Mouse (Mus musculus): Measurements from ENCODE around the gene Tecpr1. TPM values are rescaled to one million over a fixed set of nuclear protein-coding genes. Genes with fewer than 3 reads are reported as not detected.

Tecpr1 gene
- polyA plus RNA-seq, 1 experiment from 2014 or later: 13.1 TPM

DNA sequence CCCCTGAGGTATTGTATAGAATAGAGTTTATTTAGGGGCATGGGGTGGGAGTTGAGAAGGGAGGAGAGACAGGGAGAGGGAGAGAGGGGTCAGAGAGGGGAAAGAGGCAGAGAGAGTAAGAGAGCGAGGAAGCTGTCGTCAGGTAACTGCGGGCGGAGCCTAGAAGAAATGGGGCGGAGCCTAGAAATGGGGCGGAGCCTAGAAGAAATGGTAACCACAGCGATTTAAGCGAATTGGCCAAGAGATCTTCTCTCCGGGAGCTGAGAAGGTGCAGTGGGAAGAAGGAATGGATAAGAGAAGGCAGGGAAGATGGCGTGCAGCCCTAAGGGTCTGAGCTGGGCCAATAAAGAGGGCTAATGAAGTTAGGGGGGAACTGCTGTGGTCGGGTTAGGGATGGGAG, 2.8 kb upstream of the Tecpr1 start:
- Histone ChIP-seq H3K9me3 (ENCODE audit: control insufficient read depth, low read length) (no peaks in the 10 kb centered on the region), H3K4me2 (no peak overlapping the region), H3K36me3 (ENCODE audit: control insufficient read depth, insufficient read depth, low read length) (no peaks in the 10 kb centered on the region), H3K9ac (ENCODE audit: low read length) (no peak overlapping the region), H3K4me3 (ENCODE audit: low read depth, low read length) (no peak overlapping the region), H3K4me1 (ENCODE audit: control insufficient read depth, insufficient read depth, low read length) (peaks cover 10% of the 10 kb centered on the region), H3K27me3 (ENCODE audit: control insufficient read depth, insufficient read depth, low read length) (no peaks in the 10 kb centered on the region), H3K27ac (ENCODE audit: low read depth, low read length) (no peak overlapping the region)
- DNase-seq (ENCODE audit: low spot score, missing footprints) (no peak), ATAC-seq (ENCODE audit: low FRiP score) (no peak)
- 27% methylated on average over 11 of the region's 11 CpGs for WGBS

- H3K4me2 ChIP-seq: peak overlapping the region; percentile 70
- peaks cover 10% of the 10 kb centered on the region for H3K4me1 ChIP-seq (ENCODE audit: control insufficient read depth, insufficient read depth, low read length)
- no peaks in the 10 kb centered on the region for H3K9me3 ChIP-seq (ENCODE audit: control insufficient read depth, low read length)
- 25% methylated on average over 18 of the region's 18 CpGs for WGBS
- H3K4me3 ChIP-seq (ENCODE audit: low read depth, low read length): peak overlapping the region; percentile 49
- peak overlapping the region; percentile 76 for H3K9ac ChIP-seq (ENCODE audit: low read length)
- H3K27ac ChIP-seq (ENCODE audit: low read depth, low read length): 0 out of 2 replicates have a peak overlapping the region, but pooled peaks have one; percentile 38
- no peaks in the 10 kb centered on the region for H3K27me3 ChIP-seq (ENCODE audit: control insufficient read depth, insufficient read depth, low read length)
- DNase-seq (ENCODE audit: low spot score, missing footprints) (no peak), ATAC-seq (ENCODE audit: low FRiP score) (peak; percentile 36; the same call in 1 of the 2 replicates)
- H3K36me3 ChIP-seq (ENCODE audit: control insufficient read depth, insufficient read depth, low read length): no peaks in the 10 kb centered on the region
Observed at GRCm38 (mm10) chr5:144223899-144224816, 743 bp upstream of the Tecpr1 start.

DNA sequence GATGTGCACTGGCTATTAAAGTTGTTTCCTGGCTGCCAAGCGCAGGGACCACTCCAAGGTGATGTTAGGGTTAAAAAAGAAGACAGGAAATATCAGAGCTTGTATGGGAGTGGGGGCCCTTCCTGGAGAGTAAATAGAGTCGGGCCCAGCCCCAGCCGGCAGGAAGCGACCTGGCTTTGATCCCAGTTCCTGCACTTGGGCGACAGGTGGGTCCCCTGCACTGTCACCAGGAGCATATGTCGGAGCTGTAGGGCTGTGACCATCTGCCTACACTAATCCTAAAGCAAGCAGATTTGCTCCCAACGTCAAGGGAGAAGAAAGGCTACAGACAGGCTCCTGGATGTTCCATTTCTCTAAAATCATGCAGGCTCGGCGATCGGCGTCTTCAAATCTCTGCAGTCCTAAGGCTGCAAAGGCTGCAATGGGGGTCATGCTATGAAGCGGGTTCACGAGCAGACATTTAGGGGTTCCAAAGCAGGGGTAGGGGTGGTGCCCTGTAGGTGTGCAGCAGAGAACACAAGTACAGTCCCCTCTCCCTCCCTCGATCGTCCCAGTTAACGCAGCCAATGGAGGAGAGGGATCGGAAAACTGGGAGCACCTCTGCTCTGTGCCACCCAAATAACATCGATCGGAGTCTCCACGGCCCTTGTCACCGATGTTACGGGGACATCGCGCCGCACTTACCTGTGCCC, 458 bp downstream of the Tecpr1 start:
- peak; percentile 79; the same call in 1 of the 2 replicates for ATAC-seq (ENCODE audit: low FRiP score)
- 4% methylated on average over 25 of the region's 25 CpGs for WGBS
- Histone ChIP-seq H3K4me2 (peak overlapping the region; percentile 70), H3K36me3 (ENCODE audit: control insufficient read depth, insufficient read depth, low read length) (no peaks in the 10 kb centered on the region), H3K4me1 (ENCODE audit: control insufficient read depth, insufficient read depth, low read length) (peaks cover 15% of the 10 kb centered on the region), H3K27me3 (ENCODE audit: control insufficient read depth, insufficient read depth, low read length) (no peaks in the 10 kb centered on the region), H3K9me3 (ENCODE audit: control insufficient read depth, low read length) (no peaks in the 10 kb centered on the region), H3K27ac (ENCODE audit: low read depth, low read length) (no peak overlapping the region), H3K9ac (ENCODE audit: low read length) (peak overlapping the region; percentile 76), H3K4me3 (ENCODE audit: low read depth, low read length) (peak overlapping the region; percentile 49)
- DNase-seq (ENCODE audit: low spot score, missing footprints): no peak

GRCm38 (mm10) chr5:144221305-144221704, 2.1 kb downstream of the Tecpr1 start:
- ATAC-seq (ENCODE audit: low FRiP score): no peak
- Histone ChIP-seq H3K4me1 (ENCODE audit: control insufficient read depth, insufficient read depth, low read length) (peaks cover 15% of the 10 kb centered on the region), H3K9ac (ENCODE audit: low read length) (no peak overlapping the region), H3K4me2 (no peak overlapping the region), H3K36me3 (ENCODE audit: control insufficient read depth, insufficient read depth, low read length) (no peaks in the 10 kb centered on the region), H3K27ac (ENCODE audit: low read depth, low read length) (no peak overlapping the region), H3K27me3 (ENCODE audit: control insufficient read depth, insufficient read depth, low read length) (no peaks in the 10 kb centered on the region), H3K4me3 (ENCODE audit: low read depth, low read length) (no peak overlapping the region), H3K9me3 (ENCODE audit: control insufficient read depth, low read length) (no peaks in the 10 kb centered on the region)
- no peak for DNase-seq (ENCODE audit: low spot score, missing footprints)
- WGBS: 81% methylated on average over 4 of the region's 4 CpGs

- no peak overlapping the region for H3K9ac ChIP-seq (ENCODE audit: low read length)
- 87% methylated on average over 5 of the region's 5 CpGs for WGBS
- peaks cover 15% of the 10 kb centered on the region for H3K4me1 ChIP-seq (ENCODE audit: control insufficient read depth, insufficient read depth, low read length)
- no peak overlapping the region for H3K4me3 ChIP-seq (ENCODE audit: low read depth, low read length)
- no peak overlapping the region for H3K27ac ChIP-seq (ENCODE audit: low read depth, low read length)
- H3K4me2 ChIP-seq: no peak overlapping the region
- no peaks in the 10 kb centered on the region for H3K36me3 ChIP-seq (ENCODE audit: control insufficient read depth, insufficient read depth, low read length)
- H3K9me3 ChIP-seq (ENCODE audit: control insufficient read depth, low read length): no peaks in the 10 kb centered on the region
- ATAC-seq (ENCODE audit: low FRiP score): no peak
- no peaks in the 10 kb centered on the region for H3K27me3 ChIP-seq (ENCODE audit: control insufficient read depth, insufficient read depth, low read length)
- DNase-seq (ENCODE audit: low spot score, missing footprints): no peak
Observed at GRCm38 (mm10) chr5:144219936-144220335, 3.5 kb downstream of the Tecpr1 start.

GRCm38 (mm10) chr5:144219306-144219705, 4.1 kb downstream of the Tecpr1 start:
- DNase-seq (ENCODE audit: low spot score, missing footprints) (no peak), ATAC-seq (ENCODE audit: low FRiP score) (no peak)
- H3K4me3 ChIP-seq (ENCODE audit: low read depth, low read length): no peak overlapping the region
- H3K27ac ChIP-seq (ENCODE audit: low read depth, low read length): no peak overlapping the region
- H3K36me3 ChIP-seq (ENCODE audit: control insufficient read depth, insufficient read depth, low read length): no peaks in the 10 kb centered on the region
- no peaks in the 10 kb centered on the region for H3K9me3 ChIP-seq (ENCODE audit: control insufficient read depth, low read length)
- H3K27me3 ChIP-seq (ENCODE audit: control insufficient read depth, insufficient read depth, low read length): no peaks in the 10 kb centered on the region
- peaks cover 15% of the 10 kb centered on the region for H3K4me1 ChIP-seq (ENCODE audit: control insufficient read depth, insufficient read depth, low read length)
- H3K4me2 ChIP-seq: no peak overlapping the region
- no peak overlapping the region for H3K9ac ChIP-seq (ENCODE audit: low read length)
- 74% methylated on average over 12 of the region's 12 CpGs for WGBS

DNA sequence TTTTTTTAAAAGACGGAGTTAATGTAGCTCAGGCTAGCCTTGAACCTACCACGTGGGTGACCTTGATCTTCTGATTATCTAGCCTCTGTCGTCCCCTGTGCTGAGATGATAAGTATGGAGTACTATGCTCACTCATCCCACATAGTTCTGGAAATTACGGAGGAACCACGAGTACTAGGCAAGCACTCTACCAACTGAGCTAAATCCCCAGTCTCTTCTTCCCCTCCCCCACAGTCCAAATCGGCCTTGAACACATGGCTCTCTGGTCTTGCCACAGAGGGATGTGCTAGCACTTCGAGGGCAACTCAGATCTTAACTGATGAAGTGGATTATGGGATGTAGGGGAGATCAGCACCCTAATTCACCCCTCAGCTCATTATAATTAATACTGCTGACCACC, 5.4 kb downstream of the Tecpr1 start:
- WGBS: 88% methylated on average over 7 of the region's 7 CpGs
- no peak overlapping the region for H3K27ac ChIP-seq (ENCODE audit: low read depth, low read length)
- H3K4me2 ChIP-seq: no peak overlapping the region
- DNase-seq (ENCODE audit: low spot score, missing footprints): no peak
- H3K9ac ChIP-seq (ENCODE audit: low read length): no peak overlapping the region
- no peaks in the 10 kb centered on the region for H3K36me3 ChIP-seq (ENCODE audit: control insufficient read depth, insufficient read depth, low read length)
- H3K27me3 ChIP-seq (ENCODE audit: control insufficient read depth, insufficient read depth, low read length): no peaks in the 10 kb centered on the region
- H3K4me3 ChIP-seq (ENCODE audit: low read depth, low read length): no peak overlapping the region
- no peaks in the 10 kb centered on the region for H3K9me3 ChIP-seq (ENCODE audit: control insufficient read depth, low read length)
- peaks cover 15% of the 10 kb centered on the region for H3K4me1 ChIP-seq (ENCODE audit: control insufficient read depth, insufficient read depth, low read length)
- ATAC-seq (ENCODE audit: low FRiP score): no peak

DNA sequence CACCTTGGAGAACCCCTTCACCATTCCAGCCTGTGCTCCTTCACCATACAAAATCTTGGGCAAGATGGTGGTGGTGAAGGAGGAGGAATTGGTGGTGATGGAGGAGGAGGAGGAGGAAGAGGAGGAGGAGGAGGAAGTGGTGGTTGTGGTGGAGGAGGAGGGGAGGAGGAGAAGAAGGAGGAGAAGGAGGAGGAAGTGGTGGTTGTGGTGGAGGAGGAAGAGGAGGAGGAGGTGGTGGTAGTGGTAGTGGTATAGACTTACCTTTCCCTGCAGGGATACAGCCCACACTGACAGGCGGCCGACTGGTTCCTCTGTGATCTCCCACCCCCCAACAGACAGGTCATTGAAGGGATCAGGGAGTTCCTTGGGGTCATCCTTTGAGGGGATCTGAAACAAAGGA, 7.4 kb downstream of the Tecpr1 start:
- WGBS: 85% methylated on average over 2 of the region's 2 CpGs
- H3K4me3 ChIP-seq (ENCODE audit: low read depth, low read length): no peak overlapping the region
- no peaks in the 10 kb centered on the region for H3K36me3 ChIP-seq (ENCODE audit: control insufficient read depth, insufficient read depth, low read length)
- H3K27ac ChIP-seq (ENCODE audit: low read depth, low read length): no peak overlapping the region
- no peak for ATAC-seq (ENCODE audit: low FRiP score)
- peaks cover 5% of the 10 kb centered on the region; the same call in 1 of the 2 replicates for H3K4me1 ChIP-seq (ENCODE audit: control insufficient read depth, insufficient read depth, low read length)
- no peaks in the 10 kb centered on the region for H3K27me3 ChIP-seq (ENCODE audit: control insufficient read depth, insufficient read depth, low read length)
- H3K9ac ChIP-seq (ENCODE audit: low read length): no peak overlapping the region
- no peak overlapping the region for H3K4me2 ChIP-seq
- no peaks in the 10 kb centered on the region for H3K9me3 ChIP-seq (ENCODE audit: control insufficient read depth, low read length)
- no peak for DNase-seq (ENCODE audit: low spot score, missing footprints)

DNA sequence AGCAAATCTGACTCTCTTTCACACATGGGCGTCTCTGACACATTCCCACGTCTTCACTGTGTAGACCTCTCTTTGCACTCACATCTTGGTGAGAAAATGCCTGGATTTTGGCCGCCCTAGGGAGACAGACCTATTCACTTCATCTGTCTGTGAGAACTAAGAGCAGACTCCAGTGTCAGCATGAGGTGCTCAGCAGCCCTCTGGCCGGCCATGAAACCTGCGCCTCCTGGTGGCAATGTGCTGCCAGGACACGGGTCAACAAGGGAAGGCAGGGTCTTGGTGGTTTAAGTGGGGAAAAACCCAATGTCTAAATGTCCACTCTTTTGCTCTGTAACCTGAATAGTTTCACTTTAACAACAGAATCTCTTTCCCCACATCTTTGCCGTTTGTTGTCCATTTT, 9.0 kb downstream of the Tecpr1 start:
- 30% methylated on average over 7 of the region's 7 CpGs for WGBS
- no peaks in the 10 kb centered on the region for H3K27me3 ChIP-seq (ENCODE audit: control insufficient read depth, insufficient read depth, low read length)
- no peaks in the 10 kb centered on the region for H3K36me3 ChIP-seq (ENCODE audit: control insufficient read depth, insufficient read depth, low read length)

More for the DNA sequence above, 9.0 kb downstream of the Tecpr1 start:
- Histone ChIP-seq H3K9ac (ENCODE audit: low read length) (no peak overlapping the region), H3K4me2 (no peak overlapping the region), H3K9me3 (ENCODE audit: control insufficient read depth, low read length) (no peaks in the 10 kb centered on the region), H3K27ac (ENCODE audit: low read depth, low read length) (no peak overlapping the region), H3K4me3 (ENCODE audit: low read depth, low read length) (no peak overlapping the region), H3K4me1 (ENCODE audit: control insufficient read depth, insufficient read depth, low read length) (peaks cover 5% of the 10 kb centered on the region; the same call in 1 of the 2 replicates)
- DNase-seq (ENCODE audit: low spot score, missing footprints): no peak
- ATAC-seq (ENCODE audit: low FRiP score): no peak
